Mouse (Mus musculus): ENCODE measurements at regions not wholly inside any gene's neighbourhood (a gene's known extent, or its start where the extent isn't known, plus 50 kb on each side); places are given as distances from the start of the nearest gene placed in this dataset.

- no peak for TF ChIP-seq CTCF (IDR thresholded peaks at IDR 0.05; ENCODE audit: insufficient read depth, low read depth, low read length)
- no peak for TF ChIP-seq POLR2A (IDR thresholded peaks at IDR 0.05; ENCODE audit: insufficient read depth, low read depth, low read length)
Observed at GRCm38 (mm10) chr5:149964748-149965147, 53.7 kb upstream of the Rxfp2 start.

Measured in olfactory bulb, adult 2 months (tissue).